Mouse (Mus musculus) CH12.LX (cell line): ENCODE results near the gene Unc13a. TPM values are rescaled to one million over a fixed set of nuclear protein-coding genes. Genes with fewer than 3 reads are reported as not detected.

ENCODE experiments used
- DNase-seq: peaks from one replicate; pipeline ENCODE4 v3.0.0-alpha.2; 2013; ENCODE audit errors: extremely low read depth
- H3K27ac ChIP-seq: 2 replicates; pipeline ENCODE4 v1.5.1; 2012; ENCODE audit warnings: low read depth, mild to moderate bottlenecking, control low read depth, moderate library complexity; ENCODE audit not compliant: insufficient read depth
- H3K27me3 ChIP-seq: replicated peaks from 2 replicates; pipeline ENCODE3; 2012; ENCODE audit warnings: inconsistent platforms
- H3K36me3 ChIP-seq, 2 experiments: replicated peaks in 1 of 2; 2 replicates each; pipeline versions ENCODE3 to v1.6.1; 2012; ENCODE audit warnings: inconsistent platforms in 1 of 2, low read length in 1 of 2, mild to moderate bottlenecking in 1 of 2, mixed read lengths in 1 of 2, moderate library complexity in 1 of 2; ENCODE audit not compliant: control insufficient read depth in 1 of 2, insufficient read depth in 1 of 2
- H3K4me1 ChIP-seq, 2 experiments: 2 replicates each; pipeline ENCODE4 v1.6.1; 2012; ENCODE audit warnings: inconsistent platforms in 1 of 2, moderate library complexity in 1 of 2; ENCODE audit not compliant: insufficient read depth in 2 of 2, control insufficient read depth in 1 of 2
- H3K4me2 ChIP-seq: 2 replicates; pipeline ENCODE4 v1.6.1; 2012; ENCODE audit warnings: low read depth, mild to moderate bottlenecking, control low read depth; ENCODE audit not compliant: poor library complexity, insufficient read depth, severe bottlenecking
- H3K4me3 ChIP-seq, 3 experiments: fragments of 150-350 bp in 1 of 3; sonication (generic) in 1 of 3; replicated peaks in 1 of 3; 2 replicates each; pipeline versions ENCODE3 to v1.5.1; 2011 to 2012; ENCODE audit warnings: low read depth in 2 of 3, low read length in 2 of 3, mild to moderate bottlenecking in 2 of 3, moderate library complexity in 2 of 3, control low read depth in 1 of 3, improper control_type of control experiment in 1 of 3, inconsistent platforms in 1 of 3, mixed read lengths in 1 of 3; ENCODE audit not compliant: poor library complexity in 1 of 3
- H3K79me2 ChIP-seq: replicated peaks from 2 replicates; pipeline ENCODE4 v1.6.1; 2012; ENCODE audit warnings: mild to moderate bottlenecking, moderate library complexity; ENCODE audit not compliant: control insufficient read depth, poor library complexity, insufficient read depth, severe bottlenecking; ENCODE audit errors: extremely low read depth
- H3K9ac ChIP-seq: 2 replicates; pipeline ENCODE4 v1.6.1; 2012; ENCODE audit warnings: low read depth, mild to moderate bottlenecking, control low read depth, moderate library complexity; ENCODE audit not compliant: insufficient read depth
- H3K9me3 ChIP-seq: replicated peaks from 2 replicates; pipeline ENCODE3; 2012; ENCODE audit warnings: low read length, inconsistent platforms, mixed read lengths
- BHLHE40 ChIP-seq: IDR thresholded peaks from 2 replicates; pipeline ENCODE4 v1.6.1; 2011; ENCODE audit warnings: mild to moderate bottlenecking, low read depth, low read length, improper control_type of control experiment
- CHD1 ChIP-seq: IDR thresholded peaks from 2 replicates; pipeline ENCODE4 v1.6.1; 2012; ENCODE audit warnings: low read depth, low read length, improper control_type of control experiment, inconsistent platforms
- CHD2 ChIP-seq: IDR thresholded peaks from 2 replicates; pipeline ENCODE4 v1.6.1; 2011; ENCODE audit warnings: low read length, improper control_type of control experiment
- GABPA ChIP-seq: IDR thresholded peaks from 2 replicates; pipeline ENCODE4 v1.6.1; 2012; ENCODE audit warnings: low read depth, low read length, improper control_type of control experiment, inconsistent platforms; ENCODE audit not compliant: insufficient replicate concordance
- IRF4 ChIP-seq: IDR thresholded peaks from 2 replicates; pipeline ENCODE4 v1.6.1; 2014; ENCODE audit warnings: low read depth, mild to moderate bottlenecking, inconsistent platforms, low read length, improper control_type of control experiment
- JUN ChIP-seq: IDR thresholded peaks from 2 replicates; pipeline ENCODE4 v1.6.1; 2011; ENCODE audit warnings: low read depth, mild to moderate bottlenecking, low read length, improper control_type of control experiment, moderate library complexity; ENCODE audit not compliant: insufficient read depth
- JUND ChIP-seq: conservative IDR thresholded peaks from 2 replicates; pipeline ENCODE4 v1.6.1; 2011; ENCODE audit warnings: low read depth, low read length, improper control_type of control experiment
- MEF2A ChIP-seq: IDR thresholded peaks from 2 replicates; pipeline ENCODE4 v1.6.1; 2014; ENCODE audit warnings: low read depth, mild to moderate bottlenecking, inconsistent platforms, low read length, improper control_type of control experiment, borderline replicate concordance
- MXI1 ChIP-seq: IDR thresholded peaks from 2 replicates; pipeline ENCODE4 v1.6.1; 2011; ENCODE audit warnings: mild to moderate bottlenecking, low read depth, low read length, improper control_type of control experiment
- POLR2A ChIP-seq: IDR thresholded peaks from 2 replicates; pipeline ENCODE4 v1.6.1; 2011; ENCODE audit warnings: low read depth, mild to moderate bottlenecking, improper control_type of control experiment, low read length
- SIN3A ChIP-seq: IDR thresholded peaks from 2 replicates; pipeline ENCODE4 v1.6.1; 2012; ENCODE audit warnings: low read length, improper control_type of control experiment, inconsistent platforms
- USF1 ChIP-seq: IDR thresholded peaks from 2 replicates; pipeline ENCODE4 v1.6.1; 2014; ENCODE audit warnings: low read depth, mild to moderate bottlenecking, inconsistent platforms, low read length, improper control_type of control experiment
- USF2 ChIP-seq: conservative IDR thresholded peaks from 2 replicates; pipeline ENCODE4 v1.6.1; 2011; ENCODE audit warnings: low read depth, low read length, improper control_type of control experiment
- ZKSCAN1 ChIP-seq: IDR thresholded peaks from 2 replicates; pipeline ENCODE4 v1.6.1; 2012; ENCODE audit warnings: low read depth, inconsistent platforms, low read length, improper control_type of control experiment, borderline replicate concordance
- ZNF384 ChIP-seq: IDR thresholded peaks from 2 replicates; pipeline ENCODE4 v1.6.1; 2012; ENCODE audit warnings: low read depth, low read length, improper control_type of control experiment, inconsistent platforms
- dilution Hi-C: fragments of 300-500 bp; cut with MboI; formaldehyde crosslinking; loops from 2 replicates; pipeline ENCODE4 v1.14.3; 2020; ENCODE audit warnings: low sequenced_read_pairs; ENCODE audit not compliant: extremely low pct_unique_long_range_greater_than_20kb, extremely low pct_ligation_motif_present
- in situ Hi-C: fragments of 300-500 bp; cut with MboI; formaldehyde crosslinking; loops from 3 replicates; pipeline ENCODE4 v1.14.3; 2019; ENCODE audit warnings: low sequenced_read_pairs, low pct_ligation_motif_present, low pct_unique_long_range_greater_than_20kb, mixed read lengths
- polyA plus RNA-seq: library from polyadenylated mRNA; unstranded; fragments of >175 nt; gene quantifications from 2 replicates; pipeline ENCODE4 v1.2.1, GENCODE M21; 2012; ENCODE audit warnings: low read depth; ENCODE audit not compliant: insufficient read length
- total RNA-seq, 2 experiments: library from RNA; depleted of rRNA; stranded (reverse); fragments of 300-350 nt in 1 of 2; fragments of >200 nt in 1 of 2; gene quantifications; 2 replicates each; pipeline ENCODE4 v1.2.3; 2012 to 2014

Unc13a gene
- total and polyA plus RNA-seq, 3 experiments = 0.68 to 2.1 (median 1.0) TPM

- no peaks in the 10 kb centered on the region for H3K27me3 ChIP-seq
- H3K9ac ChIP-seq = no peak overlapping the region
- no peak overlapping the region for H3K4me3 ChIP-seq
- no peak for DNase-seq
- H3K36me3 ChIP-seq = peaks cover 14 to 46% of the 10 kb centered on the region in 2 experiments
- in situ Hi-C loops (no loop called here), dilution Hi-C loops (no loop called here)
- H3K4me2 ChIP-seq = no peak overlapping the region
- H3K27ac ChIP-seq = no peak overlapping the region
- peaks cover 13% of the 10 kb centered on the region for H3K9me3 ChIP-seq
- no peak for TF ChIP-seq SIN3A
- no peak for TF ChIP-seq JUND
- no peak for TF ChIP-seq ZKSCAN1
- TF ChIP-seq USF1 = no peak
- TF ChIP-seq POLR2A = no peak
- TF ChIP-seq ZNF384 = no peak
- TF ChIP-seq IRF4 = no peak
- no peak for TF ChIP-seq BHLHE40
- TF ChIP-seq GABPA = no peak
- no peak for TF ChIP-seq MXI1
- no peak for TF ChIP-seq CHD1
- no peak for TF ChIP-seq MEF2A
- no peak for TF ChIP-seq JUN
- TF ChIP-seq USF2 = no peak
- peaks cover 48 to 83% of the 10 kb centered on the region in 2 experiments for H3K4me1 ChIP-seq
- H3K79me2 ChIP-seq = no peaks in the 10 kb centered on the region
These were observed 42.4 kb downstream of the Unc13a start for GRCm38 (mm10) chr8:71629096-71629697.

- DNase-seq = no peak
- dilution Hi-C loops (no loop called here), in situ Hi-C loops (no loop called here)
- peaks cover 49 to 81% of the 10 kb centered on the region in 2 experiments for H3K4me1 ChIP-seq
- no peak overlapping the region for H3K4me2 ChIP-seq
- peaks cover 15% of the 10 kb centered on the region for H3K9me3 ChIP-seq
- no peak overlapping the region for H3K9ac ChIP-seq
- no peak for TF ChIP-seq CHD2
- TF ChIP-seq POLR2A = peak; percentile 17; the same call in 1 of the 2 replicates
- no peak for TF ChIP-seq JUN
- TF ChIP-seq, all 38 proteins: peak for 1
- Histone ChIP-seq H3K4me3 (no peak overlapping the region), H3K36me3 (peaks cover 19 to 52% of the 10 kb centered on the region in 2 experiments), H3K79me2 (no peaks in the 10 kb centered on the region), H3K27me3 (no peaks in the 10 kb centered on the region), H3K27ac (peak overlapping the region; percentile 30; the same call in 1 of the 2 replicates)
These were observed 43.0 kb downstream of the Unc13a start for GRCm38 (mm10) chr8:71628396-71629095.
